Mouse (Mus musculus) testis, adult 10 weeks (tissue): ENCODE measurements around the gene Ccdc162. TPM values are rescaled to one million over a fixed set of nuclear protein-coding genes. Genes with fewer than 3 reads are reported as not detected.

Source experiments
- polyA plus RNA-seq: library from polyadenylated mRNA; stranded (reverse); fragments of 350-450 nt; fragmentation: Illumina TruSeq; extraction: RNeasy Lipid Tissue Mini Kit (QIAGEN cat#74804); gene quantifications from one replicate; pipeline ENCODE4 v1.2.3, GENCODE M21; 2014; ENCODE audit warnings: low read depth, low replicate concordance

Ccdc162 gene
- polyA plus RNA-seq = 1.1 TPM

GRCm38 (mm10) chr10:41716029-41716897, at the start of gene Ccdc162:
Gene Ccdc162, minus strand, starts transcription at chr10:41716634.

DNA sequence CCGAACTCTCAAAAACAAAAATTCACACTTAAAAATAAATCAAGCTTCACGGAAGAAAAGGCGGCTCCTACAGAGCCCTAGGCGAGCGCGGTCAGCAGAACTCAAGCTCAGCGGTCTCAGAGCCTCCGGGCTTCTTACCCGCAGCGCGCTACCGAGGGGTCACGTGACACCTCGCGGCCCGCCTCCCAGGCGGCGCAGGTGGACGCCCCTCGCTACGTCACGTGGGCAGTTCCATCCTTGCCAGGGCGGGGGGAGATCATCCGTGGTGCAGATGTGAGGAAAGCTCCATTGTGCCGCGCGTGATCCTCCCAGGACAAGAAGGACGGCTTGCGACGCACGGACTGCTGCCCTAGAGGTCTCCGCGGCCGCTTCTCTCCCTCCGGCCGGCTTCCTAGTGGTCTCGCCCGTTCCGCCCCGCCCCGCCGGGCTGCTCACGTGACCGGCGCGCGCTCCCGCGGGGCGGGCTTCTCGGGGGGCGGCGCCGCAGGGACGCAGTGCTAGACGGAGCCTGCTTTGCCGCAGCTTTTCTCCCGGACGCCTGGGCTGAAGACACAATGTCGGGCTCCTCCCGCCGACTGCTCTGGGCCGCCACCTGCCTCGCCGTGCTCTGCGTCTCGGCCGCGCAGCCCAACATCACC, 197.3 kb downstream of the Ccdc162 start, which contains the start of gene Cd164:
Cd164 (plus strand) TSS at position 434 of the 638 bp plus-strand sequence.

GRCm38 (mm10) chr10:41489708-41490517, 226.5 kb downstream of the Ccdc162 start, which contains the start of the genes Smpd2 and Ppil6:
Gene Smpd2, minus strand, starts transcription at chr10:41490369.
Gene Ppil6, plus strand, starts transcription at chr10:41490439.

Other genes with a start within 250 kb of the Ccdc162 start
- gene Mical1, start 240.3 kb downstream of the Ccdc162 start, polyA plus RNA-seq = 0.36 TPM
- gene Smpd2, start 226.3 kb downstream of the Ccdc162 start, polyA plus RNA-seq = 1.6 TPM
- 119 TPM for gene Ppil6, start 226.2 kb downstream of the Ccdc162 start, polyA plus RNA-seq
- gene Cd164, start 197.2 kb downstream of the Ccdc162 start, polyA plus RNA-seq = 429 TPM
- 126 TPM for gene Cep57l1, start 93.2 kb upstream of the Ccdc162 start, polyA plus RNA-seq
- 30.5 TPM for gene Sesn1, start 93.3 kb upstream of the Ccdc162 start, polyA plus RNA-seq